Mouse (Mus musculus) hindlimb bud, embryonic 11.5 days (tissue): ENCODE data around the gene Ccdc47.
"Not testable (repeated sequence)": the region's sequence is repeated elsewhere in the genome, so short reads cannot be mapped to it uniquely, and the experiment has no call there.

Experiments used
- DNase-seq: peaks from one replicate; pipeline ENCODE4 v3.0.0-alpha.2; 2012; ENCODE audit warnings: low read depth, low spot score; ENCODE audit errors: extremely low spot score

Gene Ccdc47

GRCm38 (mm10) chr11:106215927-106216729, at the start of gene Ccdc47:
Ccdc47 (minus strand) TSS chr11:106216344.
- peak; percentile 91 for DNase-seq

GRCm38 (mm10) chr11:106265570-106265969, 49.4 kb upstream of the Ccdc47 start:
- no peak for DNase-seq

- DNase-seq: no peak
Measured at GRCm38 (mm10) chr11:106264988-106265387, 48.8 kb upstream of the Ccdc47 start.

GRCm38 (mm10) chr11:106263963-106264362, 47.8 kb upstream of the Ccdc47 start:
- no peak for DNase-seq

GRCm38 (mm10) chr11:106260826-106261450, 44.8 kb upstream of the Ccdc47 start:
- no peak for DNase-seq

GRCm38 (mm10) chr11:106256775-106257174, 40.6 kb upstream of the Ccdc47 start:
- no peak for DNase-seq

- peak; percentile 92 for DNase-seq
Measured at GRCm38 (mm10) chr11:106255685-106256451, 39.7 kb upstream of the Ccdc47 start, which contains the start of the genes Ftsj3 and Psmc5. Ftsj3 (minus strand) TSS chr11:106256079. Psmc5 (plus strand) TSS chr11:106256154.

- no peak for DNase-seq
Measured at GRCm38 (mm10) chr11:106255174-106255573, 39.0 kb upstream of the Ccdc47 start.

GRCm38 (mm10) chr11:106254767-106255166, 38.6 kb upstream of the Ccdc47 start:
- no peak for DNase-seq

GRCm38 (mm10) chr11:106249326-106249725, 33.2 kb upstream of the Ccdc47 start:
- DNase-seq: no peak

- no peak for DNase-seq
Measured at GRCm38 (mm10) chr11:106246834-106247233, 30.7 kb upstream of the Ccdc47 start.

GRCm38 (mm10) chr11:106233978-106234377, 17.8 kb upstream of the Ccdc47 start:
- DNase-seq: not testable (repeated sequence)

- DNase-seq: no peak
Measured at GRCm38 (mm10) chr11:106220603-106221002, 4.5 kb upstream of the Ccdc47 start.

GRCm38 (mm10) chr11:106216730-106217490, 766 bp upstream of the Ccdc47 start, which contains the start of gene Ddx42:
Ddx42 (plus strand) TSS chr11:106216926.
- peak; percentile 83 for DNase-seq

GRCm38 (mm10) chr11:106215450-106215859, 689 bp downstream of the Ccdc47 start:
- no peak for DNase-seq

GRCm38 (mm10) chr11:106214856-106215255, 1.3 kb downstream of the Ccdc47 start:
- DNase-seq: no peak

- no peak for DNase-seq
Measured at GRCm38 (mm10) chr11:106212771-106213170, 3.4 kb downstream of the Ccdc47 start.

- DNase-seq: no peak
Measured at GRCm38 (mm10) chr11:106202123-106202465, 14.1 kb downstream of the Ccdc47 start, which contains the start of gene Strada. Strada (minus strand) TSS chr11:106202168.

GRCm38 (mm10) chr11:106201337-106202122, 14.6 kb downstream of the Ccdc47 start:
- DNase-seq: no peak

- no peak for DNase-seq
Measured at GRCm38 (mm10) chr11:106200756-106201155, 15.4 kb downstream of the Ccdc47 start.
